Mouse (Mus musculus): ENCODE results near the gene Cideb.

Cideb gene

DNA sequence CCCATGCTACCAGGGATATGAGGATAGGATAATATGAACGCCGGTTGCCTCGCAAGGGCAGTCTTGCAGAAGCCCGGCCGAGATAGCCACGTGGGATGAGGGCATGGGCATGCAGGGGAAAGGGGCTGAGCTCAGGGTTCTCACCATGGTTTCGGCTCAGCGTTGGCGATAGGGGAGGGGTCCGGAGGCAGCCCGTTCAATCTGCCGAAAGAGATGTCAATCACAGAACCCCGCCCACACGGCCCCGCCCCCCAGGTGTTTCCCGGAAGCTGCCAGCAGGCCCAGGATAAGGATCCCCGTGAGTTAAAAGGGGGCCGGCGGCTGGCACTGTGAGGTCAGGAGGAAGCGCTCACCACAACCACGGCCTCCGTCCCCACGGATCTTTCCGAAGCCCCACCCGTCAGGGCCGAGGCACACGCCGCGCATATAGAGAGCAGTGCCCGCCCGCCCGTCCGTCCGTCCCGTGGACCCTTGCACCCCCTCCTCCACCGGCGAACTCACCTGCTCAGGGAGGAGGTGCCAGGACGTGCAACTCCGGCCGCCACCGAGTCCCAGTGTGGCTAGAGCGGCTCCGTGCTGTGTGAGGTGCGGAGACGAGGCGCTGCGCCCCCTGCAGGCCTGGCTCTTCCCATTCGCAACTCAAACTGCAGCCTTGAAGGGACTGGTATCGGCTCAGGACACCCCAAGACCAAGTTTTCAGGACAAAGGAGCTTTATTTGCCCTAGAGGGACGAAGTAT is 36.4 kb downstream of the Cideb start, which contains the start of gene Rabggta:
Gene Rabggta (minus strand): TSS at position 564 of the 738 bp plus-strand sequence.
- peak; percentile 95 to 96 for DNase-seq

DNA sequence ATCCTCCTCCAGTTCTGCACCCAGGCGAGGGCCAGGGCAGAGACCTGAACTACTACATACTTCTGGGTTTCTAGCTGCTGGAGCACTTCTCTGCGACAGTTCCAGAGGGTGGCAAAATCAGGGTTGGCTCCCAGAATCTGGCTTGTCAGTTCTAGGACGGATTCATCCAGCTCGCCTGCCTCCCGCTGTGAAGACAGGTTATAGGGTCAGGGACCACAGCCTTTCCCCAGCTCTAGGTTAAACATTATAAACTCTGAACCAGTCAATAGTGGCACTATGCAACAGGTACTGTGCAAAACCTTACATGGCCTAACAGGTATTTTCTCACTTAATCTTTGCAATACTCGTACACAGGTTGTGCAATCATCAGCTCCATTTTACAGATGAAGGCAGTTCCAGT is 37.2 kb downstream of the Cideb start:
- peak; percentile 69 to 70 for DNase-seq

DNA sequence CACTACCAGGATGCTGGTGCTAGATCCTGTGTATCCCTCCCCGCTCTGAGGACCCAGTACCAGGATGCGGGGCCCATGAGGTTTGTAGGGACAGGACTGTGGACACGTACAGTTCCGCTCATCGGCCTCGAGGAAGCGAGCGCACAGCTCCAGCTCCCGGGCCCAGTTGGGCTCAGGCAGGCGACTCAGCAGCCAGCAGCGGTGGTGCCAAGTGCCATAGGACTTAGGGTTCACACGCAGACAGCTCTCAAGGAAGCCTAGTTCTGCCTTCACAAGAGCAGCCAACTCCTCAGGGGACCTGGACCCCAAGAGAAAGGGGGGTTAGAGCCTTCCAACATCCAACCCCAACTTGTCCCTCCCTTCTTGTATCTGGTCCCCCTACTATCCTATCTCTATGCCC is 37.6 kb downstream of the Cideb start:
- DNase-seq: no peak

- no peak for DNase-seq
These were observed 38.5 kb downstream of the Cideb start for GRCm38 (mm10) chr14:55719737-55720136.

GRCm38 (mm10) chr14:55716884-55717283 is 41.4 kb downstream of the Cideb start:
- peak; percentile 79 to 83 for DNase-seq

- peak; percentile 58 to 65 for DNase-seq
These were observed 42.0 kb downstream of the Cideb start for GRCm38 (mm10) chr14:55716271-55716670.

DNA sequence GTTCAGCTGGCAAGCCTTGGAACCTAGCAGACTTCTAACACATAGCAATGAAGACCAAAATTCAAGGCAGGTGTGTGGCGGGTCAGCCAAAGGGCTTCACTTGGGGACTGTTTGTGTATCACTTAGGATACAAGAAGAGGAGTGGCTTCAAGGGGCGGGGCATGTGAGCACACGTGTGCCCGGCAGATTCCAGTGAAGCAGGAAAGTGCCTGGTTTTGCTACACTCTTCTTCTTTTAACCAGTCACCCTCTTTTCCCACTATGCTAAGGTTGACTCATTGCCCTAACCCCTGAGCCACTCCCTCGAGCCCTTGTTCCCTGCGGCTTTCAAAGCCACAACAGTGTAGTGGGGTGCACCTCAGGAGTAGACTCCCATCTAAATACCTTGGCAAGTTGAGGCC is 43.4 kb downstream of the Cideb start:
- DNase-seq: no peak

GRCm38 (mm10) chr14:55713729-55714122 is 44.5 kb downstream of the Cideb start, which contains the start of gene Tgm1:
Gene Tgm1 (minus strand): TSS chr14:55713926.
- no peak for DNase-seq

DNA sequence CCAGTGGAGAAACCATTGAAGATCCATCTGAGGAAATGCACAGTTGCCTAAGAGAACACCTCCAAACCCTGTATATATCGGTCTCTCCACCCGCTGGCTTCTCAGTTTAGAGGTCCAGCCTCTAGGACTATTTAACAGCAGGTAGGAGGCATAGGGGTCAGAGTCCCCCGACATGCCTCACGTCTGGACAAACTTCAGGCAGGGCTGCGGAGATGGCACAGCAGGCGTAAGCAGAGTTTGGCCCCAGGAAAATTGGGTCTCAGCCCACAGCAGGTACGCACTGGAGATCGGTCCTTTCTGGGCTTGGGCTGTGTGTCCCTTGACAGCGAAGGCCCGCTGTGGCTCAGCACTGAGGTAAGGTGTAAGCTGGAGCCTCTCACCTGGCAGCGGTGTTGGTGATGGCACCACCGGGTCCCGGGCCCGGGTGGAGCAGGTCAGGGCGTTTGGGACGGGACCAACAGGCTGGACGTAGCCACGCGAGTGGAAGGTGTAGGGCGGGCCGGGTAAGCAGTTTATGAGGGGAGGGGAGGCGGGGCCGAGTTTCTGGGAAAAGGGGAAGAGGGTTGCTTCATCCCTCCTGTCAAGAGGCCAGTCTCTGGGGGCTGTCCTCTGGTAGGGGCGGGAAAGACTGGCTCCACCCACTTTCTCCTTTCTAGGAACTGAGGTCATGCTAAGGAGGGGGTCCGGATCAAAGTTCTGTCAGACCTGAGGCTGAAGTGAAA is 45.1 kb downstream of the Cideb start:
- peak; percentile 80 to 81 for DNase-seq

GRCm38 (mm10) chr14:55711786-55712185 is 46.5 kb downstream of the Cideb start:
- DNase-seq: no peak

DNA sequence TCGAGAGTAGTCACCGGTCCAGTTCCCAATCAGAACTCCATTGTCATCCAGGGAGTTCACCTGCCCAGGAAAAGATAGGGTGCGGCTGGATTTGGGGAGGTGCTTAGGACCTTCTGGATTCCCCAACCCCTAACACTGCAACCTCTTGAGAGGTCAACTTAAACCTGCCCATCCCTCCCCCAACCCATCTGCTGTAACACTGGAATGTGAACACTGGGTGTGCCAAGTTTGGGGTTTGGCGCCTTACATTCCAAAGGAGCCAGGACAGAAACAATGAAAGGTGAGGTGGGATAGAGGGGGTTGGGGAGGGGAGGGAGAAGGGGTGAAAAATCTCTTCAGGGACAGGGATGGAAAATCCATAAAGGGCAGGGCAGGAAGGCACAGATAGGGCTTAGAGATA is 48.7 kb downstream of the Cideb start:
- no peak for DNase-seq

- no peak for DNase-seq
These were observed 50.9 kb downstream of the Cideb start for GRCm38 (mm10) chr14:55707397-55707796.

DNA sequence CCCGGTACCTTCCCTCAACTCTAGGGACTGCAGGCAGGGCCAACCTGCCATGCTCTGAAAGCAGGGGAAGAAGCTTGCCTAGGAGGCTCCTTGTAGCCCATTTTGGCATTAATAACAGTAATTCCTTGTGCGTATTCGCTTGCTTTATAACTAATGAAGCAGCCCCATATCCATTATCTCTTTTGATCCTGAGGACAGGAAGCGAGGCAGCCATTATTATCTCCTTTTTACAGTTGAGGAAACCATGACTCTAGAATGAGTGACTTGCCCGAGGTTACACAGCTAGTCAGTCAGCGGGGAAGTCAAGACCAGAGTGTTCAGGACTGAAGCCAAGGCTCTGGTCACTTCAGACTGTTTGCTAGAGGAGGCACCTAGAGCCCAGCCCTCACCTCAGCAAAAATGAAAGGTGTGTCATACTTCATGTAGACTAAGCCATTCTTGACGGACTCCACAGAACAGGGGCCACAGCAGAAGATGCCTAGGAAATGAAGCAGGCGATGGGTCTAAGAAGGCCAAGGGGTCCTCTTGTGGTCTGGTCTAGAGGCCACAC is 52.1 kb downstream of the Cideb start:
- no peak for DNase-seq
